Mouse (Mus musculus): Measurements from ENCODE around the gene Has3. TPM values are rescaled to one million over a fixed set of nuclear protein-coding genes. Genes with fewer than 3 reads are reported as not detected.
"Not testable (repeated sequence)": the region's sequence is repeated elsewhere in the genome, so short reads cannot be mapped to it uniquely, and the experiment has no call there.

The Has3 gene
- total RNA-seq, 2 experiments from 2014 or later: not detected

DNA sequence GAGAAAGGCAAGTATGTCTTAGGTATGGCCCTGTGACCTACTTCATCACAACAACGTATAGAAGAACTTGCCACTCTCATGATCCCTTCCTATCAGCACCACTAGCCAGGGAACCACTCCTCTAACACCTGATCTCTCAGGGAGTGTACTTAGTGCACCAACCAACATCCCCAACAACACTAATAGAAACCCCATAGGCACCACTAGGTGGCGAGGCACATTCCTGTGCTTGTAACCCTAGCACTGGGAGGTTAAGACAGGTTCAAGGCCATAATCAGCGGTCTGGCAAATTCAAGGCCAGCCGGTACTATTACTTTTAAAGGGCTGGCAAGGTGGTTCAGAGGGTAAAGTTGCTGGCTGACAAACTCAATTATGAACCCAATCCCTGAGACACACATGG, 57.2 kb downstream of the Has3 start:
- no peak for ATAC-seq (replicated peaks; ENCODE audit: low FRiP score, poor library complexity, severe bottlenecking)

DNA sequence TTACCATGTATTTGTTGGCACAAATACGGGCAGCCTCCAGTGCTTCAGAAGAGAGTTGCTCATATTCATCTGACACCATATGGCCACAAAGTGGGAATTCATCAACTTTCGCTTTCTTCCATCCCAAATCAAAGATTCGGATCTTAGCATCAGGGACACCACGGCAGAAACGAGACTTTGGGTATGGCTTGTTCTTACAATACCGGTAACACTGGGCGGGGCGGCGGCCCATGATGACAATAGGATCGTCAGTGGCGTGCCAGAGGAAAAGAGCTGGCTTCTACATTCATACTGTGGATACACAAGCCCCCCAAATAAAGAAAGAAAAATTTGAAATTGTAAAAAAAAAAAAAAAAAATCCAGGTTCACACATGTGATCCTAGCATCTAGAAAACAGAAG, 58.1 kb downstream of the Has3 start:
- not testable (repeated sequence) for ATAC-seq (replicated peaks; ENCODE audit: low FRiP score, poor library complexity, severe bottlenecking)

- ATAC-seq (replicated peaks; ENCODE audit: low FRiP score, poor library complexity, severe bottlenecking): no peak
These were observed 59.3 kb downstream of the Has3 start for GRCm38 (mm10) chr8:106929155-106929913.

GRCm38 (mm10) chr8:106929921-106930320, 59.9 kb downstream of the Has3 start:
- ATAC-seq (replicated peaks; ENCODE audit: low FRiP score, poor library complexity, severe bottlenecking): no peak

DNA sequence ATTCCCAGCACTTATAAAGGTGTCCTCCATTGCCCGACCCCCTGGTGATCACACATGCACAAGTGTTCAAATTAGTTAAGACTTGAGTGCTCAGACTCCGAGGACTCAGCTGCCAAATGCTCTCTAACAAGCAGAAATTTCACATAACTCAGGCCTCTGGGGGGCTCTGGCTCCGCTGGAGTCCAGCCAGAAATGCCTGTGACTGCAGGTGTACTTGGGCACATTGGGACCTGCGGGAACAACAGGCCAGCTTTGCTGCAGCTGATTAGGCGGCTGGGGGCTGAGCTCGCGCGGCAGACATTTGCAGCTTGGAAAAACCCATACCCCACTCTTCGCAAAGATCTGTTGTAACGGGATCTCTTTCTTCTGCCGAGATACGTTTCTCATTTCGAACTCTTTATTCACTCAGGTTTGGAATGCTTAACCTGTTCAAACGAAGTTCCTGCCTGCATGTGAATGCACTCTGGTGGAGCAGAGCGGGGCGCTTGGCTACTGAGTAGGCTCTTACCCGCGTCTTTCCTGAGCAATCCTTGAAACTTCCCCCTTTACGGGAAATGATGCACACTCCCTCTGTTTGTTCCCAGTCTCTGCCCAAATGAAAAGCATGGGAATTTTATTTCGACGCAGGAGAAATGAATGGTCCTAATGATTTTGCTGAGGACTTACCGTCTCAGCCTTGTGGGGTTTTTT, 62.5 kb downstream of the Has3 start:
- no peak for ATAC-seq (replicated peaks; ENCODE audit: low FRiP score, poor library complexity, severe bottlenecking)

DNA sequence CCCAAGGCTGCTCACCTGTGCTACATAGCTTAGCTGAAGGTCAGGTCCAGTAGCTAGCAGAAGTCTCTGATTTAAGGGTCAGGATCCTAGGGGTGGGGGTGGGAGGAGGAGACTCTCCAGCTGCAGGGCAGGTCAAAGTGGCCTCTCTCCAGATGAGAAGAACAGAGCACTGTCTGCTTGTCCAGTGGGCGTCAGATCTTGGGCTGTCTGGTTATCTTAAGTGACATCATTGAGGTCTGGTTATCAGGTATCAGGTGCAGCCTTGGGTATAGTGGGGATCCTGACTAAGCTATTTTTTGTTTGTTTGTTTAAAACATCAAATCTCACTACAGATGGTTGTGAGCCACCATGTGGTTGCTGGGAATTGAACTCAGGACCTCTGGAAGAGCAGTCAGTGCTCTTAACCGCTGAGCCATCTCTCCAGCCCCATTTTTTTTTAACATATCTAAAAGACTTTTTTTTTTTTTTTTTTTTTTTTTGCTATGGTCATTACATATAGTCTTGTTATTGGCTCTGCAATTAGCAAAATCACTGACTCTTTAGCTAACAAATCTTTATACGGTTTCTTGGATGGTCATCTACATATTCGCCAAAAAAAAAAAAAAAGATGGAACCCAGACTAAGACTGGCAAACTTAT, 63.6 kb downstream of the Has3 start:
- no peak for ATAC-seq (replicated peaks; ENCODE audit: low FRiP score, poor library complexity, severe bottlenecking)

Other genes with a start within 250 kb of the Has3 start
- 2.1 TPM in 1 of 2 replicates, not detected in the other for gene Tango6, start 187.2 kb upstream of the Has3 start, total RNA-seq (2015; ENCODE audit: low replicate concordance)
- 0.15 and 0.77 TPM in 2 replicates for gene Tango6, start 187.2 kb upstream of the Has3 start, total RNA-seq (2017; ENCODE audit: low replicate concordance)
- 13.0 and 18.4 TPM in 2 replicates for gene Utp4, start 23.4 kb downstream of the Has3 start, total RNA-seq (2015; ENCODE audit: low replicate concordance)
- gene Utp4, start 23.4 kb downstream of the Has3 start, total RNA-seq (2017; ENCODE audit: low replicate concordance): 5.9 and 8.9 TPM in 2 replicates
- gene Sntb2, start 65.5 kb downstream of the Has3 start, total RNA-seq (2015; ENCODE audit: low replicate concordance): 0.36 and 1.7 TPM in 2 replicates
- gene Sntb2, start 65.5 kb downstream of the Has3 start, total RNA-seq (2017; ENCODE audit: low replicate concordance): 0.76 and 0.90 TPM in 2 replicates
- 14.7 and 15.9 TPM in 2 replicates for gene Vps4a, start 161.0 kb downstream of the Has3 start, total RNA-seq (2015; ENCODE audit: low replicate concordance)
- gene Vps4a, start 161.0 kb downstream of the Has3 start, total RNA-seq (2017; ENCODE audit: low replicate concordance): 13.0 and 19.4 TPM in 2 replicates
- 13.4 and 14.1 TPM in 2 replicates for gene Pdf, start 178.4 kb downstream of the Has3 start, total RNA-seq (2015; ENCODE audit: low replicate concordance)
- 0.77 and 10.8 TPM in 2 replicates for gene Pdf, start 178.4 kb downstream of the Has3 start, total RNA-seq (2017; ENCODE audit: low replicate concordance)
- gene Cog8, start 186.4 kb downstream of the Has3 start, total RNA-seq (2015; ENCODE audit: low replicate concordance): 7.1 and 25.9 TPM in 2 replicates
- 7.3 and 12.5 TPM in 2 replicates for gene Cog8, start 186.4 kb downstream of the Has3 start, total RNA-seq (2017; ENCODE audit: low replicate concordance)
- gene Nip7, start 186.6 kb downstream of the Has3 start, total RNA-seq (2015; ENCODE audit: low replicate concordance): 12.2 and 16.2 TPM in 2 replicates
- gene Nip7, start 186.6 kb downstream of the Has3 start, total RNA-seq (2017; ENCODE audit: low replicate concordance): 5.4 and 7.9 TPM in 2 replicates
- gene Tmed6, start 195.4 kb downstream of the Has3 start, total RNA-seq (2015; ENCODE audit: low replicate concordance): not detected in 2 replicates
- not detected in 2 replicates for gene Tmed6, start 195.4 kb downstream of the Has3 start, total RNA-seq (2017; ENCODE audit: low replicate concordance)
- 28.1 and 33.5 TPM in 2 replicates for gene Terf2, start 226.3 kb downstream of the Has3 start, total RNA-seq (2015; ENCODE audit: low replicate concordance)
- 22.2 and 30.9 TPM in 2 replicates for gene Terf2, start 226.3 kb downstream of the Has3 start, total RNA-seq (2017; ENCODE audit: low replicate concordance)

Measured in erythroid progenitor cell, adult 5-6 weeks (primary cell).